Mouse (Mus musculus) liver, embryonic 16.5 days (tissue): ENCODE measurements around the gene E2f7. TPM values are rescaled to one million over a fixed set of nuclear protein-coding genes. Genes with fewer than 3 reads are reported as not detected.

Experiments used
- ATAC-seq: fragments of 200-750 bp; cut with Nextera tagmentation; 2 replicates; pipeline ENCODE4 v1.8.0; 2017; ENCODE audit warnings: low read depth, mild to moderate bottlenecking, moderate number of reproducible peaks, moderate library complexity
- H3K27ac ChIP-seq: fragments of 300-500 bp; sonication (generic); 2 replicates; pipeline ENCODE4 v1.5.1; 2014; ENCODE audit warnings: mild to moderate bottlenecking, low read length
- H3K27me3 ChIP-seq: fragments of 300-500 bp; sonication (generic); 2 replicates; pipeline ENCODE4 v1.6.1; 2014; ENCODE audit warnings: low read depth, low read length, mixed read lengths; ENCODE audit not compliant: control insufficient read depth, insufficient read depth
- H3K36me3 ChIP-seq: fragments of 300-500 bp; sonication (generic); 2 replicates; pipeline ENCODE4 v1.6.1; 2014; ENCODE audit warnings: mild to moderate bottlenecking; ENCODE audit not compliant: control insufficient read depth, insufficient read depth
- H3K4me1 ChIP-seq: fragments of 300-500 bp; sonication (generic); 2 replicates; pipeline ENCODE4 v1.6.1; 2014; ENCODE audit warnings: low read depth, low read length, mixed read lengths; ENCODE audit not compliant: control insufficient read depth
- H3K4me2 ChIP-seq: fragments of 300-500 bp; sonication (generic); 2 replicates; pipeline ENCODE4 v1.6.1; 2014; ENCODE audit warnings: low read depth, low read length, mixed read lengths
- H3K4me3 ChIP-seq: fragments of 300-500 bp; sonication (generic); 2 replicates; pipeline ENCODE4 v1.5.1; 2014; ENCODE audit warnings: low read depth, mild to moderate bottlenecking, low read length
- H3K9ac ChIP-seq: fragments of 300-500 bp; sonication (generic); 2 replicates; pipeline ENCODE4 v1.6.1; 2014; ENCODE audit warnings: low read depth, low read length
- H3K9me3 ChIP-seq: fragments of 300-500 bp; sonication (generic); replicated peaks from 2 replicates; pipeline ENCODE4 v1.6.1; 2016; ENCODE audit warnings: low read length; ENCODE audit not compliant: control insufficient read depth
- WGBS: fragments of 180-500 bp; shearing (Covaris S2); extraction: QIAGEN DNeasy Blood & Tissue Kit; methylation state at CpG from one replicate; pipeline ENCODE4 v1.1.7; 2014; ENCODE audit not compliant: insufficient replicate concordance; 5-methylcytosine and 5-hydroxymethylcytosine counted together
- polyA plus RNA-seq: library from polyadenylated mRNA; unstranded; fragments of >200 nt; fragmentation: Nextera tagmentation; extraction: Ambion mirVana; gene quantifications from 2 replicates; pipeline ENCODE4 v1.2.1, GENCODE M21; 2015

The E2f7 gene
- polyA plus RNA-seq, 1 experiment from 2014 or later = 7.8 TPM

GRCm38 (mm10) chr10:110794564-110795205 is 49.4 kb downstream of the E2f7 start:
- Histone ChIP-seq H3K36me3 (no peaks in the 10 kb centered on the region), H3K4me1 (no peaks in the 10 kb centered on the region), H3K4me2 (no peak overlapping the region), H3K9me3 (no peaks in the 10 kb centered on the region), H3K9ac (no peak overlapping the region), H3K4me3 (no peak overlapping the region), H3K27ac (no peak overlapping the region), H3K27me3 (no peaks in the 10 kb centered on the region)
- no peak for ATAC-seq
- WGBS = 15% methylated on average over 12 of the region's 12 CpGs

GRCm38 (mm10) chr10:110795206-110795796 is 50.1 kb downstream of the E2f7 start:
- Histone ChIP-seq H3K36me3 (no peaks in the 10 kb centered on the region), H3K4me1 (no peaks in the 10 kb centered on the region), H3K9me3 (no peaks in the 10 kb centered on the region), H3K4me2 (no peak overlapping the region), H3K27me3 (no peaks in the 10 kb centered on the region), H3K9ac (no peak overlapping the region), H3K4me3 (no peak overlapping the region), H3K27ac (no peak overlapping the region)
- WGBS = 47% methylated on average over 9 of the region's 9 CpGs
- no peak for ATAC-seq

DNA sequence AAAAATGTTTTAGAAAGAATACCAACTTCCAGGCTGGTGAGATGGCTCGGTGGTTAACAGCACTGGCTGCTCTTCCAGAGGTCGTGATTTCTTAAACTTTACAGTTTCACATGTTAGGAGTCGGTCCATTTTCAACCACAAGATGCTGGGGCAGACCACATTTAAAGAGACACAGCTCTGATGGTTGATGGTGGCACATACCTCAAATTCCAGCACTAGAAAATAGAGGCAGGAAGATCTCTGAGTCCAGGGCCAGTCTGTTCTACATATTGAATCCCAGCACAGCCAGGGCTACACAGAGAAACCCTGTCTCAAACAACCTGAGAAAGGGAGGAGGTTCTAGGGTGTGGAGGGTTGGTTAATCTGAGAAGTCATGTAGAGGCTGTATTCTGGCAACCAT is 56.1 kb downstream of the E2f7 start:
- H3K9ac ChIP-seq = no peak overlapping the region
- no peak overlapping the region for H3K27ac ChIP-seq
- no peaks in the 10 kb centered on the region for H3K27me3 ChIP-seq
- H3K4me1 ChIP-seq = no peaks in the 10 kb centered on the region
- no peaks in the 10 kb centered on the region for H3K36me3 ChIP-seq
- H3K4me2 ChIP-seq = no peak overlapping the region
- 40% methylated on average over 3 of the region's 3 CpGs for WGBS
- no peak overlapping the region for H3K4me3 ChIP-seq
- ATAC-seq = no peak
- H3K9me3 ChIP-seq = no peaks in the 10 kb centered on the region

DNA sequence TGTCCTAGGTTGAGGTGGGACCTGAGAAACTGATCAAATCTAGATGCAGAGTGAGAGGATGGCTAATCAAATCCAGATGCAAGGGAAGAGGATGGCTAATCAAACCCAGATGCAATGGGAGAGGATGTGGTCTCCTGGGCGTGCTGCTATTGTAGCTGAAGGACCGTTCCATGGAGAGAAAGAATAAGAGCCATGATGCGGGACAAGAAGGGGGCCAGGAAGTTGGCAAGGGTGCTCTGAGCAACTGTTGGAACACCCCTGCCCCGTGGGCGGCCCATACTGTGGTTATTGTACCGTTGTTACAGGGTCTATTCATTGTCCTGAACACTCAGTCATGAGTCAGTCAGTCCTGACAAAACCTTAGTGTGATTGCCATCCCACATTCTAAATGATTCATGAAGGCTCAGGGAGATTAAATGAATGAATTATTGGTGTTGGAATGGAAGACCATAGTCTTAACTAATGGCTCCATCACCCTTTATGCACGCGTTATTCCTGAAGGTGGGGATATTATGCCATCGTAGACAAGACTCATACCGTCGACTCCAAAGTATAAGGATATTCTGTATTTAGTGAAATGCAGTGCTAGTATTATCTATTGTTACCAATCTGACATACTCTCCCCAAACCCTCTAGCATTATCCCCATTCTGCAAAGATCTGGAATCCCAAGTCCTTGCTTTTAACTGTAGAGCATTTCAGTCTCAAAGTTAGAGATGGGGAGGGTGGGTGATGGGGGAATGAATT is 59.2 kb downstream of the E2f7 start:
- no peak for ATAC-seq
- Histone ChIP-seq H3K27me3 (no peaks in the 10 kb centered on the region), H3K27ac (no peak overlapping the region), H3K9ac (no peak overlapping the region), H3K4me2 (no peak overlapping the region), H3K4me3 (no peak overlapping the region), H3K36me3 (no peaks in the 10 kb centered on the region), H3K4me1 (no peaks in the 10 kb centered on the region), H3K9me3 (no peaks in the 10 kb centered on the region)
- 66% methylated on average over 11 of the region's 11 CpGs for WGBS

- no peak overlapping the region for H3K4me2 ChIP-seq
- H3K27ac ChIP-seq = no peak overlapping the region
- H3K36me3 ChIP-seq = no peaks in the 10 kb centered on the region
- ATAC-seq = no peak
- no peak overlapping the region for H3K9ac ChIP-seq
- H3K27me3 ChIP-seq = no peaks in the 10 kb centered on the region
- no peaks in the 10 kb centered on the region for H3K4me1 ChIP-seq
- no peak overlapping the region for H3K4me3 ChIP-seq
- WGBS = 31% methylated on average over 5 of the region's 5 CpGs
- no peaks in the 10 kb centered on the region for H3K9me3 ChIP-seq
These were observed 59.9 kb downstream of the E2f7 start for GRCm38 (mm10) chr10:110805025-110805740.

DNA sequence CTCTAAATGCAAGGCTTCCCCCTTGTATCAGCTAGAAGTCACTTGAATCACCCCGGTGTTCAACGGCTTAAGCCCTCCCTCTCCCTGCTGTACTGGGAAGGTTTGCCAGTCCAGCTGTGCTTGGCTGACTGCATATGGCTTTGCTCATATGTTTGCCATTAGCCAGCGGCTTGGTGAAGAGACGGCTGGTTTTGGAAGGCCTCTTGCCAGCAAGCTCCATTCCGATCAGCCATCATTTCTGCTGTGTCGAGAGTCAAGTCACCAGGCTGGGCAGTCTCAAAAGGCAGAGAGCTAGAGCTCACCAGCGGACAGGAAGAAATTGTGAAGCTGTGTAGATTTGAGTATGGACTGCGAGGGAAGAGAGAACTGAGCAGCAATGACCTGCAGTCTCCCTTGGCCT is 61.2 kb downstream of the E2f7 start:
- no peaks in the 10 kb centered on the region for H3K9me3 ChIP-seq
- no peak overlapping the region for H3K4me3 ChIP-seq
- H3K9ac ChIP-seq = no peak overlapping the region
- H3K36me3 ChIP-seq = no peaks in the 10 kb centered on the region
- H3K4me1 ChIP-seq = no peaks in the 10 kb centered on the region
- H3K4me2 ChIP-seq = no peak overlapping the region
- H3K27ac ChIP-seq = no peak overlapping the region
- ATAC-seq = no peak
- no peaks in the 10 kb centered on the region for H3K27me3 ChIP-seq
- WGBS = 71% methylated on average over 8 of the region's 8 CpGs

DNA sequence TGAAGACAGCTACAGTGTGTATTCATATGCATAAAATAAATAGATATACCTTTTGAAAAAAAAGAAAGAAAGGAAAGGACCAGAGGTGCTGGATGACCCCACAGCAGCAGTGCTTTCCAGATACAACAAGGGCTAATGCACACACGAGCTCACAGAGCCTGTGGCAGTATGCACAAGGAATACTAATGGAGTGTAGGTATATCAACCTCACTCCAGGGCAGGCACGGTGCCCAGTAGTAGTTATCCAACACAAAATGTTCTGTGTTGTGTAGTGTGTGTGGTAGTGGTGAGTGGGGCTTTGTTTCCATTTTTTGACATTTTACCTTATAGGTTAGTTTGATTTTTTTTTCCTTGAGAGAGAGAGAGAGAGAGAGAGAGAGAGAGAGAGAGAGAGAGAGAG is 65.3 kb downstream of the E2f7 start:
- no peaks in the 10 kb centered on the region for H3K27me3 ChIP-seq
- no peak overlapping the region for H3K9ac ChIP-seq
- H3K4me2 ChIP-seq = no peak overlapping the region
- no peaks in the 10 kb centered on the region for H3K4me1 ChIP-seq
- no peak for ATAC-seq
- H3K9me3 ChIP-seq = no peaks in the 10 kb centered on the region
- H3K36me3 ChIP-seq = no peaks in the 10 kb centered on the region
- no peak overlapping the region for H3K27ac ChIP-seq
- WGBS = 63% methylated on average over 2 of the region's 2 CpGs
- H3K4me3 ChIP-seq = no peak overlapping the region

- H3K9me3 ChIP-seq = no peaks in the 10 kb centered on the region
- H3K4me1 ChIP-seq = no peaks in the 10 kb centered on the region
- no peak overlapping the region for H3K4me2 ChIP-seq
- WGBS = 67% methylated on average over 10 of the region's 10 CpGs
- H3K4me3 ChIP-seq = no peak overlapping the region
- no peaks in the 10 kb centered on the region for H3K27me3 ChIP-seq
- H3K27ac ChIP-seq = no peak overlapping the region
- ATAC-seq = no peak
- H3K36me3 ChIP-seq = no peaks in the 10 kb centered on the region
- no peak overlapping the region for H3K9ac ChIP-seq
These were observed 66.1 kb downstream of the E2f7 start for GRCm38 (mm10) chr10:110811209-110811861.
